Mouse (Mus musculus) macrophage (primary cell): ENCODE measurements at regions not wholly inside any gene's neighbourhood (a gene's known extent, or its start where the extent isn't known, plus 50 kb on each side); places are given as distances from the start of the nearest gene placed in this dataset.

Experiments
- H3K27ac ChIP-seq: fragments of 350-480 bp; formaldehyde crosslinking; 2 replicates; pipeline ENCODE4 v1.9.0; 2021
- H3K36me3 ChIP-seq: fragments of 350-480 bp; formaldehyde crosslinking; 2 replicates; pipeline ENCODE4 v1.9.0; 2021; ENCODE audit errors: inconsistent target
- H3K4me3 ChIP-seq: fragments of 350-480 bp; formaldehyde crosslinking; 2 replicates; pipeline ENCODE4 v1.9.0; 2021; ENCODE audit errors: inconsistent target
- H3K79me2 ChIP-seq: fragments of 350-480 bp; formaldehyde crosslinking; 2 replicates; pipeline ENCODE4 v1.9.0; 2021; ENCODE audit errors: inconsistent target
- WGBS: methylation state at CpG from one replicate; pipeline ENCODE4 v1.1.7; 2026; ENCODE audit warnings: inconsistent platforms; ENCODE audit not compliant: missing documents; 5-methylcytosine and 5-hydroxymethylcytosine counted together

GRCm38 (mm10) chr1:36008598-36008997 lies 59.6 kb upstream of the Hs6st1 start:
- Histone ChIP-seq H3K27ac (no peak overlapping the region), H3K4me3 (no peak overlapping the region), H3K36me3 (no peaks in the 10 kb centered on the region), H3K79me2 (no peaks in the 10 kb centered on the region)
- 94% methylated on average over 6 of the region's 6 CpGs for WGBS

DNA sequence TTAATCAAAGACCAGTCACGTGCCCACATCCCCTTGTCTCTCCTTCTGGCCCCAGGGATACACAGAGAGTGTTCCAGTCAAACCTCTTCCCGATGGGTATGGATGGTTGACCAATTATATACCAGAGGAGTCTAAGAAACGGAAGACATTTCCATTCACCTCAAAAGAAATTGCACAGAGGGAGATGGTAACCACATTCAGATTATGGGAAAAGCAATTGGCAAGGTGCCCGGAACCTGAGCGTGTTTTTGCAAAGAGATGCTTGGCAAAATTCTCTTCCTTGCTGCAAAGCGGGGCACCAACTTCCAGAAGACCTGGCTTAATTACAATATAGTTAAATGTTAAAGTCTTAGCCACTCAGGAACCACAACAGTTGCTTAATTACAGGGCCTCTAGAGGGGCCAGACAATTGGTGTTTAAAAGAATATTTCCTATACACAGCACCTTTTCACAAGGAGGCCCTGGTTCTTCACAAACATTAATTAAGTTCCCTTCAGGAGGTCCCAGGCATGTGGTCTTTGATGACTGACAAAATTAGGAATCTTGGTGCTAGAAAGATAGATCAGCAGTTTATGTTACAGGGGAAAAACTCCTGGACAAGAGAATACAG lies 59.1 kb upstream of the Hs6st1 start:
- 80% methylated on average over 6 of the region's 6 CpGs for WGBS
- H3K79me2 ChIP-seq: no peaks in the 10 kb centered on the region
- H3K36me3 ChIP-seq: no peaks in the 10 kb centered on the region
- no peak overlapping the region for H3K27ac ChIP-seq
- no peak overlapping the region for H3K4me3 ChIP-seq

GRCm38 (mm10) chr1:36010151-36010550 lies 58.0 kb upstream of the Hs6st1 start:
- Histone ChIP-seq H3K27ac (no peak overlapping the region), H3K4me3 (no peak overlapping the region), H3K36me3 (no peaks in the 10 kb centered on the region), H3K79me2 (no peaks in the 10 kb centered on the region)
- WGBS: 94% methylated on average over 7 of the region's 7 CpGs

DNA sequence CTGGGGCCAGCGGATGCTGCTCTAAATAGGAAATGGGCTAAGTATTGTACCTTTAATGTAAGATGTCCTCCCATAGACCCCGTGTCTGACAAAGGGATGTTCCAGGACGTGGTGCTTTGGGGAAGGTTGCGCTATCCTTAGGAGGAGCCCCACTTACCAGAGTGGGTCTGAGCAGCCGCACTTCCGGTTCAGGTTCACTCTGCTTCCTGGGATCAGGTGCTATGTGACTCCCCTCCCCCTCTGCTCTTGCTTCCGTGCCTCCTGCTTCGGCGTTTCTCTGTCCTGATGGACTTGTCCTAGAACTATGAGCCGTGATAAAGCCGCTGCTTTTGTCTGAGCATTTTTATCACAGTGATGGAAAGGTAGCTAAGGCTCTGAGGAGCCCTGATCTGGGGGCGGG lies 57.4 kb upstream of the Hs6st1 start:
- Histone ChIP-seq H3K79me2 (no peaks in the 10 kb centered on the region), H3K4me3 (no peak overlapping the region), H3K36me3 (no peaks in the 10 kb centered on the region), H3K27ac (no peak overlapping the region)
- 94% methylated on average over 12 of the region's 12 CpGs for WGBS

DNA sequence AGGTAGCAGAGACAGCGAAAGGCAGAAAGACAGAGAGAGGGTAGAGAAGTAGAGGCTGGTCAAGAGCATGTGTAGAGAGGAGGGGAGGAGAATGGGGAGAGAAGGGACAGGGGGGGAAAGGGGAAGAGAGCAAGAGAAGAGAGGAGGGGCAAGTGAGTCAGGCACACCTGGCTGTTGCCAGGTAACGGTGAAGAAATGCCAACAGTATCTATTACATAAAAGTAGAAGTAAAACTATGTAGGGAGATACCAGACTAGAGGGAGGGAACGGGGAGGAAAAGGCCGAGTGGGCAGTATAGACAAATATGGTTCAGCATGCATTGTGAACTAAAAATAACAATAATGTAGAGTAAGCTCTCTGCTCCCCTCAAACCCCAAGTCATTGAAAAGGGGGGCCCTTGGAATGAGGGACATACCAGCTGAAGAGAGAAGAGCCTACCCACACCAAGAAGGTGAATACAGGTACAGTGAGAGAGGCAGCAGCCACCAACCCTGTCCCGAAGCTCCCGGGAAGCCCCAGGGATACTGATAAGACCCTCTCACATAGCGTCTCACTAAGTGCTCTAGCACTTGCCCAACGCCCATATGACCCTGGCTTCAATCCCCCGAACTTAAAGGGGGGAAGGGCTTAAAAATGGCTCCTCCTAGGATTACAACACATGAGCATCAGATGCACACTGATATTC lies 56.0 kb upstream of the Hs6st1 start:
- Histone ChIP-seq H3K79me2 (no peaks in the 10 kb centered on the region), H3K4me3 (no peak overlapping the region), H3K36me3 (no peaks in the 10 kb centered on the region), H3K27ac (no peak overlapping the region)
- WGBS: 92% methylated on average over 9 of the region's 9 CpGs

GRCm38 (mm10) chr1:36013823-36014341 lies 54.3 kb upstream of the Hs6st1 start:
- no peaks in the 10 kb centered on the region for H3K79me2 ChIP-seq
- H3K27ac ChIP-seq: no peak overlapping the region
- no peaks in the 10 kb centered on the region for H3K36me3 ChIP-seq
- WGBS: 87% methylated on average over 11 of the region's 11 CpGs
- no peak overlapping the region for H3K4me3 ChIP-seq

- WGBS: 88% methylated on average over 7 of the region's 7 CpGs
- no peak overlapping the region for H3K27ac ChIP-seq
- no peaks in the 10 kb centered on the region for H3K79me2 ChIP-seq
- no peak overlapping the region for H3K4me3 ChIP-seq
- no peaks in the 10 kb centered on the region for H3K36me3 ChIP-seq
Observed at GRCm38 (mm10) chr1:36014372-36014771, 53.8 kb upstream of the Hs6st1 start.

GRCm38 (mm10) chr1:36015210-36015609 lies 53.0 kb upstream of the Hs6st1 start:
- H3K36me3 ChIP-seq: no peaks in the 10 kb centered on the region
- no peak overlapping the region for H3K27ac ChIP-seq
- H3K79me2 ChIP-seq: no peaks in the 10 kb centered on the region
- no peak overlapping the region for H3K4me3 ChIP-seq
- WGBS: 94% methylated on average over 5 of the region's 5 CpGs

DNA sequence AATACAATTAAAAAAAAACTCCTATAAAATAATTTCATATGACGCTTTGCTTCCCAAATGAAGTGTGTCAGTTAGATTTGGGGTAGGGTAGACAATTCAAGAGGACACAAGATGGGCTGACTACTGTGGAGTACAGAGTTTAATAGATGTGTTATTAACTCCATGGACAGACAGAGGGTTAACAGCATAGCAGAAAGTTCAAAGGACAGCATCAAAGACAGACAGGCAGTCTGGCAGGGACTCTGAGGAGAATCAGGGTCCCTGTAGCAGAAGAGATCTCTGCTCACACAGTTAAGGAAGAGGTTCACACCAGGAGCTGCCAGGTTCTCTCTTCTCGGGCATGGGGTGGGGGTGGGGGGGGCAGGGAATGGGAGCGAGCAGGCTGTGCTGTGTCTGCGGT lies 51.6 kb upstream of the Hs6st1 start:
- WGBS: 92% methylated on average over 4 of the region's 4 CpGs
- no peaks in the 10 kb centered on the region for H3K36me3 ChIP-seq
- no peaks in the 10 kb centered on the region for H3K79me2 ChIP-seq
- no peak overlapping the region for H3K4me3 ChIP-seq
- no peak overlapping the region for H3K27ac ChIP-seq

DNA sequence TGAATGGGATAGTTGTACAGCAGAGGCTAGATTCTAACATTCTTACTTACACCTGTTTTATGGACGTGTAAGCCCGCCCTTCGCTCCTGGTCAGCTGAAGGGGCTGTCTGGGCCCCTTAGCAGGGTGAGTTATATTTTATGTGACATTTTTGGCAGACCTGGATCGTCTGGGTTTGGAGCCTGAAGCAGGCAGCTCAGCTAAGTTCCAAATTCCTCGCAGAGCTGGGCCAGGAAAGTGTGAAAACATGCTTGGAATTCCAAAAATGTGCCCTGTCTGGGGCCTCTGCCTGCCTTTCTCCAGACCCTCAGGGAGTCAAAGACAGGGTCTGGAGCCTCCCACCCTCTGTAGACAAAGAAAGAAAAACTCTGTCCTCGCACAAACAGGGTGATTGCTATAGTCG lies 51.1 kb upstream of the Hs6st1 start:
- 87% methylated on average over 7 of the region's 7 CpGs for WGBS
- H3K36me3 ChIP-seq: no peaks in the 10 kb centered on the region
- H3K79me2 ChIP-seq: no peaks in the 10 kb centered on the region
- no peak overlapping the region for H3K27ac ChIP-seq
- H3K4me3 ChIP-seq: no peak overlapping the region

DNA sequence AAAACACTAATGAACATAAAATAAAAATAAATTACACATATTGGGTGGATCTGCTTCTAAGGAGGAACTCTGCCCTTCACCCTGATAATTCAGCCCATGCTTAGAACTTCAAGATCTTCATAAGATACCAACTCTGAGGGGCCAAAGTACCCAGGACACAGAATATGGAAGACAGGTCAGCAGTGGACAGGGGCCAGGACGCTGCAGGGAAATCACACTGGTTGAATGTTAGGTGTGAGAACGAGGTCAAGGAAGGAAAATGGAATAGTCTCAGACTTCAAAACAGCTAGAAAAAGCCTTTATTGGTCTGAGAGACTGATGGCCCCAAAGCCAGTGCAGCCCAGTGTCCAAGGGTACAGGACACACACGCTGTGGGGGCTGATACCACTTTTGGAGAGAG lies 50.5 kb upstream of the Hs6st1 start:
- Histone ChIP-seq H3K4me3 (no peak overlapping the region), H3K79me2 (no peaks in the 10 kb centered on the region), H3K27ac (no peak overlapping the region), H3K36me3 (no peaks in the 10 kb centered on the region)
- WGBS: 88% methylated on average over 3 of the region's 3 CpGs
